Mouse (Mus musculus): Measurements from ENCODE around the gene Krt33b. TPM values are rescaled to one million over a fixed set of nuclear protein-coding genes. Genes with fewer than 3 reads are reported as not detected.

Gene Krt33b
- polyA plus RNA-seq (2016; fragmentation: Nextera tagmentation; extraction: Ambion mirVana): 0.14 TPM in 1 of 2 replicates, not detected in the other

- no peak within 1 kb of the TSS for H3K4me2 ChIP-seq (replicated peaks)
- no peak within 1 kb of the TSS for H3K4me3 ChIP-seq
- H3K27ac ChIP-seq: no peak within 1 kb of the TSS
- WGBS: 91% methylated on average over 6 of the region's 6 CpGs
- no peaks in the 10 kb centered on the region for H3K27me3 ChIP-seq
- no peak for ATAC-seq (ENCODE audit: low FRiP score)
- no peaks in the 10 kb centered on the region for H3K36me3 ChIP-seq
- H3K4me1 ChIP-seq: no peaks in the 10 kb centered on the region; the same call in 1 of the 2 replicates
- no peaks in the 10 kb centered on the region for H3K9me3 ChIP-seq (replicated peaks)
- no peak within 1 kb of the TSS for H3K9ac ChIP-seq
Measured at GRCm38 (mm10) chr11:100029768-100030167, at the start of gene Krt33b. Gene Krt33b, minus strand, starts transcription at chr11:100029868.

- Histone ChIP-seq H3K27ac (no peak overlapping the region), H3K4me2 (replicated peaks) (no peak overlapping the region), H3K36me3 (no peaks in the 10 kb centered on the region), H3K9ac (no peak overlapping the region), H3K4me3 (no peak overlapping the region), H3K9me3 (replicated peaks) (no peaks in the 10 kb centered on the region), H3K4me1 (no peaks in the 10 kb centered on the region), H3K27me3 (no peaks in the 10 kb centered on the region)
- WGBS: 66% methylated on average over 1 of the region's 1 CpGs
- no peak for ATAC-seq (ENCODE audit: low FRiP score)
Measured at GRCm38 (mm10) chr11:100073873-100074272, 44.2 kb upstream of the Krt33b start.

GRCm38 (mm10) chr11:100067293-100068036 is 37.8 kb upstream of the Krt33b start:
- WGBS: 78% methylated on average over 17 of the region's 17 CpGs
- no peak for ATAC-seq (ENCODE audit: low FRiP score)
- Histone ChIP-seq H3K9me3 (replicated peaks) (no peaks in the 10 kb centered on the region), H3K9ac (no peak overlapping the region), H3K4me3 (no peak overlapping the region), H3K36me3 (no peaks in the 10 kb centered on the region), H3K27ac (no peak overlapping the region), H3K27me3 (no peaks in the 10 kb centered on the region), H3K4me1 (no peaks in the 10 kb centered on the region), H3K4me2 (replicated peaks) (no peak overlapping the region)

- no peak for ATAC-seq (ENCODE audit: low FRiP score)
- Histone ChIP-seq H3K9ac (no peak overlapping the region), H3K27ac (no peak overlapping the region), H3K4me1 (no peaks in the 10 kb centered on the region), H3K27me3 (no peaks in the 10 kb centered on the region), H3K4me2 (replicated peaks) (no peak overlapping the region), H3K36me3 (no peaks in the 10 kb centered on the region), H3K9me3 (replicated peaks) (no peaks in the 10 kb centered on the region), H3K4me3 (no peak overlapping the region)
- 69% methylated on average over 12 of the region's 12 CpGs for WGBS
Measured at GRCm38 (mm10) chr11:100066236-100067010, 36.8 kb upstream of the Krt33b start.

GRCm38 (mm10) chr11:100058875-100059274 is 29.2 kb upstream of the Krt33b start:
- no peak overlapping the region for H3K4me3 ChIP-seq
- H3K27ac ChIP-seq: no peak overlapping the region
- H3K9me3 ChIP-seq (replicated peaks): no peaks in the 10 kb centered on the region
- WGBS: 74% methylated on average over 8 of the region's 8 CpGs
- no peaks in the 10 kb centered on the region for H3K27me3 ChIP-seq
- H3K4me2 ChIP-seq (replicated peaks): no peak overlapping the region
- no peak overlapping the region for H3K9ac ChIP-seq
- ATAC-seq (ENCODE audit: low FRiP score): no peak
- no peaks in the 10 kb centered on the region for H3K36me3 ChIP-seq
- no peaks in the 10 kb centered on the region for H3K4me1 ChIP-seq

GRCm38 (mm10) chr11:100055686-100056655 is 26.3 kb upstream of the Krt33b start:
- no peaks in the 10 kb centered on the region for H3K9me3 ChIP-seq (replicated peaks)
- H3K36me3 ChIP-seq: no peaks in the 10 kb centered on the region
- no peak for ATAC-seq (ENCODE audit: low FRiP score)
- no peaks in the 10 kb centered on the region for H3K27me3 ChIP-seq
- H3K27ac ChIP-seq: no peak overlapping the region
- no peak overlapping the region for H3K9ac ChIP-seq
- 80% methylated on average over 9 of the region's 9 CpGs for WGBS
- no peaks in the 10 kb centered on the region for H3K4me1 ChIP-seq
- no peak overlapping the region for H3K4me2 ChIP-seq (replicated peaks)
- no peak overlapping the region for H3K4me3 ChIP-seq

- H3K27ac ChIP-seq: no peak within 1 kb of the TSS
- 88% methylated on average over 3 of the region's 3 CpGs for WGBS
- no peaks in the 10 kb centered on the region for H3K9me3 ChIP-seq (replicated peaks)
- H3K4me2 ChIP-seq (replicated peaks): no peak within 1 kb of the TSS
- H3K4me3 ChIP-seq: no peak within 1 kb of the TSS
- H3K36me3 ChIP-seq: no peaks in the 10 kb centered on the region
- no peaks in the 10 kb centered on the region for H3K4me1 ChIP-seq
- no peak within 1 kb of the TSS for H3K9ac ChIP-seq
- no peak for ATAC-seq (ENCODE audit: low FRiP score)
- no peaks in the 10 kb centered on the region for H3K27me3 ChIP-seq
Measured at GRCm38 (mm10) chr11:100050451-100050850, 20.8 kb upstream of the Krt33b start, which contains the start of gene Krt31. Gene Krt31, minus strand, starts transcription at chr11:100050551.

GRCm38 (mm10) chr11:100047193-100047592 is 17.5 kb upstream of the Krt33b start:
- H3K27ac ChIP-seq: no peak overlapping the region
- no peaks in the 10 kb centered on the region for H3K4me1 ChIP-seq
- no peaks in the 10 kb centered on the region for H3K9me3 ChIP-seq (replicated peaks)
- H3K27me3 ChIP-seq: no peaks in the 10 kb centered on the region
- H3K36me3 ChIP-seq: no peaks in the 10 kb centered on the region
- WGBS: 88% methylated on average over 2 of the region's 2 CpGs
- no peak overlapping the region for H3K9ac ChIP-seq
- H3K4me2 ChIP-seq (replicated peaks): no peak overlapping the region
- no peak overlapping the region for H3K4me3 ChIP-seq
- no peak for ATAC-seq (ENCODE audit: low FRiP score)

GRCm38 (mm10) chr11:100046303-100046866 is 16.7 kb upstream of the Krt33b start:
- no peak overlapping the region for H3K27ac ChIP-seq
- H3K9me3 ChIP-seq (replicated peaks): no peaks in the 10 kb centered on the region
- 90% methylated on average over 6 of the region's 6 CpGs for WGBS
- no peak for ATAC-seq (ENCODE audit: low FRiP score)
- H3K4me1 ChIP-seq: no peaks in the 10 kb centered on the region
- H3K4me3 ChIP-seq: no peak overlapping the region
- H3K36me3 ChIP-seq: no peaks in the 10 kb centered on the region
- no peaks in the 10 kb centered on the region for H3K27me3 ChIP-seq
- H3K9ac ChIP-seq: no peak overlapping the region
- no peak overlapping the region for H3K4me2 ChIP-seq (replicated peaks)

GRCm38 (mm10) chr11:100041454-100041853 is 11.8 kb upstream of the Krt33b start, which contains the start of gene Krt34:
Gene Krt34, minus strand, starts transcription at chr11:100041554.
- Histone ChIP-seq H3K9me3 (replicated peaks) (no peaks in the 10 kb centered on the region), H3K9ac (no peak within 1 kb of the TSS), H3K4me2 (replicated peaks) (no peak within 1 kb of the TSS), H3K27ac (no peak within 1 kb of the TSS), H3K27me3 (no peaks in the 10 kb centered on the region), H3K4me3 (no peak within 1 kb of the TSS), H3K4me1 (no peaks in the 10 kb centered on the region), H3K36me3 (no peaks in the 10 kb centered on the region)
- 87% methylated on average over 6 of the region's 6 CpGs for WGBS
- no peak for ATAC-seq (ENCODE audit: low FRiP score)

- Histone ChIP-seq H3K9me3 (replicated peaks) (no peaks in the 10 kb centered on the region), H3K27ac (no peak overlapping the region), H3K4me1 (no peaks in the 10 kb centered on the region; the same call in 1 of the 2 replicates), H3K9ac (no peak overlapping the region), H3K27me3 (no peaks in the 10 kb centered on the region), H3K4me3 (no peak overlapping the region), H3K36me3 (no peaks in the 10 kb centered on the region), H3K4me2 (replicated peaks) (no peak overlapping the region)
- WGBS: 83% methylated on average over 5 of the region's 5 CpGs
- ATAC-seq (ENCODE audit: low FRiP score): no peak
Measured at GRCm38 (mm10) chr11:100021438-100021837, 8.2 kb downstream of the Krt33b start.

Measured in hindbrain, embryonic 12.5 days (tissue).